Mouse (Mus musculus): ENCODE measurements at regions not wholly inside any gene's neighbourhood (a gene's known extent, or its start where the extent isn't known, plus 50 kb on each side); places are given as distances from the start of the nearest gene placed in this dataset.

DNA sequence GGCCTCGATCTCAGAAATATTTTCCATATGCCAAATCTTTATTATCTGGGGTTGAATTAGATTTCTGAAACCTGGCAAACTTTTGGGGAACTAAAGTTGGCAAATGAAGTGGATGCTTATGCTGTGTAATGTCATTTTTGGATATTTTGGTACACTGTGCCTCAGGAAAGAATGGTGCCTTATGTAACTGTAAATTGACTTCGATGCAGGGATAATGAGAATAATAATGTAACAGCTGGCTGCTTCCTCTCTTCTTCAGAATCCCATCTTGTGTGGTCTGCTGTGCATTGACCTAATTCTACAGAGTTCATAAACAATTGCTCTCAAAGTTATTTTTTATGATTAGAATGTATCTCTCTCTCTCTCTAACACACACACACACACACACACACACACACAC, 545.6 kb downstream of the Tfap2b start:
- Histone ChIP-seq H3K36me3 (ENCODE audit: control insufficient read depth, insufficient read depth, low read length) (no peaks in the 10 kb centered on the region), H3K9me3 (ENCODE audit: control insufficient read depth, low read length) (no peaks in the 10 kb centered on the region), H3K4me1 (ENCODE audit: control insufficient read depth, insufficient read depth, low read length) (no peaks in the 10 kb centered on the region), H3K4me3 (replicated peaks; ENCODE audit: low read length) (no peak overlapping the region), H3K9ac (ENCODE audit: low read depth, low read length, severe bottlenecking) (no peak overlapping the region), H3K27ac (replicated peaks; ENCODE audit: low read depth, low read length) (no peak overlapping the region), H3K27me3 (ENCODE audit: control insufficient read depth, insufficient read depth, low read length) (no peaks in the 10 kb centered on the region), H3K4me2 (replicated peaks; ENCODE audit: low read depth, low read length, severe bottlenecking) (no peak overlapping the region)
- WGBS = 85% methylated on average over 2 of the region's 2 CpGs
- no peak for ATAC-seq (ENCODE audit: low FRiP score, low read depth)
- no peak for TF ChIP-seq POLR2A (IDR thresholded peaks at IDR 0.05; ENCODE audit: borderline replicate concordance, extremely low read depth, insufficient read depth, insufficient read length)
- DNase-seq (ENCODE audit: low spot score) = no peak

DNA sequence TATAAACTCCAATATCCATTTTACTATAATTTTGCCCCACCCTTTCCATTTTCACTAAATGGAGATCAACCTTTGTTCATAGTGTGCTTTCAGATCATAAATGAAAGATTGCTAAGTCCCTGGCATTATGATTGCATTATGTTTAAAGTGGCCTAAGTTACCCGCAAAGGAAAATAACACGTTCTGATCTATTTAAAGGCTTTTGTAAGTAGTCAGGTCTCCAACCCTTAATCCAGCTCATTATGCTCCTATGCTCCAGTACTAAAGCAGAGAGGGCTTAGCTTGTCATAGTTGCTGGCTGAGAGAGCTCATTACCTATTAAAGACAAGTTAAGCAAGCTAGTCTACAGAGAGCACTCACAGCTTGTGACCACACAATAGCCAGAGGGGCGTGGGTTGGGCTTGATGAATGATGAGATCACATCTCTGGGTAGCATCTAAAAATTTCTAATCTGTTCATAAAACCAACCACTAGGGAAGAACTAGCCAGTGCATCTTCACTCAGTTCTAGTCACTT, 549.3 kb downstream of the Tfap2b start:
- no peak for DNase-seq (ENCODE audit: low spot score)
- no peak for ATAC-seq (ENCODE audit: low FRiP score, low read depth)
- Histone ChIP-seq H3K27me3 (ENCODE audit: control insufficient read depth, insufficient read depth, low read length) (no peaks in the 10 kb centered on the region), H3K4me2 (replicated peaks; ENCODE audit: low read depth, low read length, severe bottlenecking) (no peak overlapping the region), H3K4me3 (replicated peaks; ENCODE audit: low read length) (no peak overlapping the region), H3K27ac (replicated peaks; ENCODE audit: low read depth, low read length) (no peak overlapping the region), H3K36me3 (ENCODE audit: control insufficient read depth, insufficient read depth, low read length) (no peaks in the 10 kb centered on the region), H3K9ac (ENCODE audit: low read depth, low read length, severe bottlenecking) (no peak overlapping the region), H3K9me3 (ENCODE audit: control insufficient read depth, low read length) (no peaks in the 10 kb centered on the region), H3K4me1 (ENCODE audit: control insufficient read depth, insufficient read depth, low read length) (no peaks in the 10 kb centered on the region)
- no peak for TF ChIP-seq POLR2A (IDR thresholded peaks at IDR 0.05; ENCODE audit: borderline replicate concordance, extremely low read depth, insufficient read depth, insufficient read length)
- WGBS = 64% methylated on average over 3 of the region's 3 CpGs

DNA sequence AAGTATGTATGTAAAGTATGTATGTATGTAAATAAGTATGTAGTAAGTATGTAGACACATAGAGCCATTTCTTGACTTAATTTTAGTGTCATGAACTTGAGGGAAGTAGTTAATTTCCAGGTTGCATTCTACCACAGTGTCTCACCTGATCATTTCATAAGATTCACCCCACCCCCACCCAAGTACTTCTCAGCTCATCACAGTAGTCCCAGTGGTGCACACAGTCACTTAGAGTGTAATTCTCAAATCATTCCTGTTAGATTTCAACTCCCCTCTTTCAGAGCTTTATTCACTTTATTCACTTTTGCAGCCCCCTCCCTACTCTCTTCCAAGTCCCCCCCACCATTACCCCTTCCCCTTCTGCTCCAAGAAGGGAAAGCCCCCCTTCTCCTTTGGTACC, 558.2 kb downstream of the Tfap2b start:
- no peaks in the 10 kb centered on the region for H3K9me3 ChIP-seq (ENCODE audit: control insufficient read depth, low read length)
- ATAC-seq (ENCODE audit: low FRiP score, low read depth) = no peak
- DNase-seq (ENCODE audit: low spot score) = no peak

DNA sequence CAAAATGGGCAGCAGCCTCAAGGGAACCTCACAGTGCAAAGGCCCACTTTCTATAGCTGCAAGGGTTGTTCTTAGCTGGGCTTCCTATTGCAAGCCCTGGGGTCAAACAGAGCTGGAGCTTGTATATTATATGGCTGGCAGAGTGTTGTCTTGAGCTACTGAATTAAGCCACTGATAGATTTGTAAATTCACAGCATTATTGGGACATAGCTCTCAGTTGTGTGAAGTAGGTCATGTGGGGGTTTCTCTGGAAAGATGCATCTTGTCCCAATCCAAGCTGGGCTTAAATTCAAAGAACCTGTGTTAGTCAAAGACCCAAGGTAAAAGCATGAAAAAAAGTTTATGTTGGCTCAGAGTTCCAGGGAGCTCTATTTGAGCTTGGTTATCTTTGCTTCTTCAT, 563.6 kb downstream of the Tfap2b start:
- no peak for ATAC-seq (ENCODE audit: low FRiP score, low read depth)
- Histone ChIP-seq H3K4me2 (replicated peaks; ENCODE audit: low read depth, low read length, severe bottlenecking) (no peak overlapping the region), H3K27ac (replicated peaks; ENCODE audit: low read depth, low read length) (no peak overlapping the region), H3K36me3 (ENCODE audit: control insufficient read depth, insufficient read depth, low read length) (no peaks in the 10 kb centered on the region), H3K4me3 (replicated peaks; ENCODE audit: low read length) (no peak overlapping the region), H3K27me3 (ENCODE audit: control insufficient read depth, insufficient read depth, low read length) (no peaks in the 10 kb centered on the region), H3K9me3 (ENCODE audit: control insufficient read depth, low read length) (no peaks in the 10 kb centered on the region), H3K9ac (ENCODE audit: low read depth, low read length, severe bottlenecking) (no peak overlapping the region), H3K4me1 (ENCODE audit: control insufficient read depth, insufficient read depth, low read length) (peaks cover 11% of the 10 kb centered on the region; the same call in 1 of the 2 replicates)
- no peak for TF ChIP-seq POLR2A (IDR thresholded peaks at IDR 0.05; ENCODE audit: borderline replicate concordance, extremely low read depth, insufficient read depth, insufficient read length)
- no peak for DNase-seq (ENCODE audit: low spot score)

More for the DNA sequence above, 558.2 kb downstream of the Tfap2b start:
- Histone ChIP-seq H3K27ac (replicated peaks; ENCODE audit: low read depth, low read length) (no peak overlapping the region), H3K4me2 (replicated peaks; ENCODE audit: low read depth, low read length, severe bottlenecking) (no peak overlapping the region), H3K27me3 (ENCODE audit: control insufficient read depth, insufficient read depth, low read length) (no peaks in the 10 kb centered on the region), H3K36me3 (ENCODE audit: control insufficient read depth, insufficient read depth, low read length) (no peaks in the 10 kb centered on the region), H3K4me1 (ENCODE audit: control insufficient read depth, insufficient read depth, low read length) (peaks cover 11% of the 10 kb centered on the region; the same call in 1 of the 2 replicates), H3K9ac (ENCODE audit: low read depth, low read length, severe bottlenecking) (no peak overlapping the region), H3K4me3 (replicated peaks; ENCODE audit: low read length) (no peak overlapping the region)
- no peak for TF ChIP-seq POLR2A (IDR thresholded peaks at IDR 0.05; ENCODE audit: borderline replicate concordance, extremely low read depth, insufficient read depth, insufficient read length)

DNA sequence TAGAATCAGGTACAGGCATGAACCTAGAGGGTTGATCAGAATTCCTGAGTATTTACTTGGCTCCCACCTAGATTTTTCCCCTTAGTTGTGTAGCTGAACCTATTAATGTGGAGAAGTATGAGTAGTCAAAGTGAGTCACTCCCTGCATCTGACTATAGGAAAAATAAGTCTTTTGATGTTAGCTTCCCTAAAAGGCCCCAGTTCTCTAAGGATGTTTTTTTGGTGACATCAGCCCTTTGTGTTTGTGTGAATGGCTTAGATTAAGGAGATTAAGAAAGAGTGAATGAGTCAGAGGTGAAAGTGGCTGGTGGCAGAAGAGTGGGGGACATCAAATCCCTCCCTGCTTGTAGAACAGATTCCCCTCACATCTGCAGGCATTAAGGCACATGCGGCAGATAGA, 565.8 kb downstream of the Tfap2b start:
- no peak overlapping the region for H3K4me2 ChIP-seq (replicated peaks; ENCODE audit: low read depth, low read length, severe bottlenecking)
- H3K36me3 ChIP-seq (ENCODE audit: control insufficient read depth, insufficient read depth, low read length) = no peaks in the 10 kb centered on the region
- no peak overlapping the region for H3K27ac ChIP-seq (replicated peaks; ENCODE audit: low read depth, low read length)
- no peak overlapping the region for H3K9ac ChIP-seq (ENCODE audit: low read depth, low read length, severe bottlenecking)
- TF ChIP-seq POLR2A (IDR thresholded peaks at IDR 0.05; ENCODE audit: borderline replicate concordance, extremely low read depth, insufficient read depth, insufficient read length) = no peak
- ATAC-seq (ENCODE audit: low FRiP score, low read depth) (no peak), DNase-seq (ENCODE audit: low spot score) (no peak)
- no peaks in the 10 kb centered on the region for H3K27me3 ChIP-seq (ENCODE audit: control insufficient read depth, insufficient read depth, low read length)
- no peaks in the 10 kb centered on the region for H3K4me1 ChIP-seq (ENCODE audit: control insufficient read depth, insufficient read depth, low read length)
- 73% methylated on average over 1 of the region's 1 CpGs for WGBS
- H3K9me3 ChIP-seq (ENCODE audit: control insufficient read depth, low read length) = no peaks in the 10 kb centered on the region
- no peak overlapping the region for H3K4me3 ChIP-seq (replicated peaks; ENCODE audit: low read length)

DNA sequence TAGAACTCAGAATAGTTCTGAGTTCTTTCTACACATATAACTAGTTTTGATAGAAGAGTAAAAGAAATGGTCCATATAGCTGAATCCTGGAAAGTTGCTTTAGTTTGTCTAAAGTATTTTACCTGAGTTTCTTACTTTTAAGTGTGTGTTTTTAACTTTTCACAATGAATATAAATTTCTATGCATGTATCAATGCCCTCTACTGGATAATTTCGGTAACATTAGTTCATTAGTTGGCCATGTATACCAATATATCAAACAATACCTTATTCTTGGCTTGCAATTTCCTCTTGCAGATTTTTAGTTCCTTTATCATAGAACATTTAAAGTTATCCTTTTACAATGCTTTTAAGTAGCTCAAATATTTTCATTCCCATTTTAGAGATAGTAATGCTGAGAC, 568.8 kb downstream of the Tfap2b start:
- Histone ChIP-seq H3K4me1 (ENCODE audit: control insufficient read depth, insufficient read depth, low read length) (no peaks in the 10 kb centered on the region), H3K27me3 (ENCODE audit: control insufficient read depth, insufficient read depth, low read length) (no peaks in the 10 kb centered on the region), H3K36me3 (ENCODE audit: control insufficient read depth, insufficient read depth, low read length) (no peaks in the 10 kb centered on the region), H3K4me3 (replicated peaks; ENCODE audit: low read length) (no peak overlapping the region), H3K9me3 (ENCODE audit: control insufficient read depth, low read length) (no peaks in the 10 kb centered on the region), H3K9ac (ENCODE audit: low read depth, low read length, severe bottlenecking) (no peak overlapping the region), H3K4me2 (replicated peaks; ENCODE audit: low read depth, low read length, severe bottlenecking) (no peak overlapping the region), H3K27ac (replicated peaks; ENCODE audit: low read depth, low read length) (no peak overlapping the region)
- DNase-seq (ENCODE audit: low spot score) (peak; percentile 9), ATAC-seq (ENCODE audit: low FRiP score, low read depth) (no peak)
- TF ChIP-seq POLR2A (IDR thresholded peaks at IDR 0.05; ENCODE audit: borderline replicate concordance, extremely low read depth, insufficient read depth, insufficient read length) = no peak
- WGBS = 80% methylated on average over 1 of the region's 1 CpGs

Data from limb, embryonic 14.5 days (tissue).